8 mouse cellular contexts compared by ENCODE assay signal in the genomic region with DNA sequence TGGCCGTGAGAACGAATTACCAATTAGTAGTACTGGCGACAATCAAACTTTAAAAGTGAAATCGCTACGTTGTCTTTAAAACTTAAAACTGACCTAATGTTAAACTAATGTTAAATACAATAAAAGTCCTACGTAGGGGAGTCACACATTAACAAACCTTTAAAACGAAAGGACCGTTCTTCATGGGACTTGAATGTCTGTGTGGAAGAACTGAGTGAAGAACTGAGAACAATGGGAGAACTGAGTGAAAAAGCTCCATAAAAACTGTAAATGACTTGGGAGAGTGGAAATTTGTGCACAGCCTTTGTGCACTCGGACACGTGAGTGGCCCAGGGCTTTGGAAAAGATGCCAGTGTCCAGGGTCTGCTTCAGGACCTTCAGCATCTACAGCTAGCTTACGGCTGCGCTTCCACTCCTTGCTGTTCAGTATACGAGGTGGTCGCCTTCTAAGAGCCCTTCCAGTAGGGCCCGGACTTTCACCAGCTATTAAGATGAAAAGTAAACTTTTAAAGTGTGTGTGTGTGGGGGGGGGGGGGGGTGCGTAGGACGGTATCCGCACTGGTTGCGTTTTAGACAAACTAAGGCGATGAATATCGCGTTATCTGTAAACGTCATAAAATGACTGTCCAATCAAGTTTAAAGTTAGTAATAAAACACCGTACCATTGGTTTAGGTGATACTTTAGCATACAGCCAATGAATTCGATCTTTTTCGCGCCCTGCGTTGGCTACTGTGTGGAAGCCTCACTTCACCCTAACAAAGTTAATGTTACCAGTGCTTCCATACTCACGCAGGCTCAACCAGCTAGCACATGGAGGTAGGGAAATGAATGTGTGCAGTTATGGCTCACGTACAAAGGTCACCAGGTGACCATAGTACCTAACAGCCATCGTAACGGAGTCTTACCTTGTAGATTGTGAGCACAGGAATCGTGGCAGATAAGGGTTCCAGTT. TPM values are rescaled to one million over a fixed set of nuclear protein-coding genes. Genes with fewer than 3 reads are reported as not detected.
DNase-seq lines count a peak whose midpoint lies in the region; ATAC-seq and TF ChIP-seq lines count a peak whose summit lies in the region.

No protein-coding gene starts in this region.

- TF ChIP-seq POLR2A in embryonic fibroblast, embryonic 13.5 days (IDR thresholded peaks at IDR 0.05; ENCODE audit: low read depth, low read length): peak; percentile 98

- no peaks in the 10 kb centered on the region for H3K36me3 ChIP-seq in heart, embryonic 11.5 days (ENCODE audit: control insufficient read depth, insufficient read depth, low read length)
- H3K36me3 ChIP-seq in kidney, embryonic 15.5 days: no peaks in the 10 kb centered on the region
- no peaks in the 10 kb centered on the region for H3K36me3 ChIP-seq in limb, embryonic 15.5 days
- H3K36me3 ChIP-seq in midbrain, postnatal 0 days (ENCODE audit: insufficient read depth, low read length): no peaks in the 10 kb centered on the region

- no peaks in the 10 kb centered on the region for H3K27me3 ChIP-seq in heart, embryonic 11.5 days (ENCODE audit: control insufficient read depth, insufficient read depth, low read length)
- H3K27me3 ChIP-seq in kidney, embryonic 15.5 days: no peaks in the 10 kb centered on the region
- no peaks in the 10 kb centered on the region for H3K27me3 ChIP-seq in limb, embryonic 15.5 days
- H3K27me3 ChIP-seq in midbrain, postnatal 0 days (ENCODE audit: insufficient read depth, low read length): no peaks in the 10 kb centered on the region

- DNase-seq in B cell, adult 2 months: peak; percentile 73 to 76
- DNase-seq in brain, adult 2 months (ENCODE audit: low read depth, low spot score): peak; percentile 94
- peak; percentile 97 for DNase-seq in midbrain, postnatal 0 days (ENCODE audit: low spot score)
- DNase-seq in spleen, postnatal 14 days (ENCODE audit: low spot score in 2 of 2): peak; percentile 55 to 69

- H3K4me1 ChIP-seq in embryonic fibroblast, embryonic 13.5 days (ENCODE audit: control insufficient read depth, insufficient read depth, low read length): no peaks in the 10 kb centered on the region
- peaks cover 8% of the 10 kb centered on the region; the same call in 1 of the 2 replicates for H3K4me1 ChIP-seq in heart, embryonic 11.5 days (ENCODE audit: control insufficient read depth, insufficient read depth, low read length)
- peaks cover 24% of the 10 kb centered on the region for H3K4me1 ChIP-seq in kidney, embryonic 15.5 days
- peaks cover 28% of the 10 kb centered on the region for H3K4me1 ChIP-seq in limb, embryonic 15.5 days
- peaks cover 11% of the 10 kb centered on the region for H3K4me1 ChIP-seq in midbrain, postnatal 0 days (ENCODE audit: insufficient read depth, low read length)

- peak overlapping the region; percentile 97 for H3K4me2 ChIP-seq in heart, embryonic 11.5 days
- H3K4me2 ChIP-seq in kidney, embryonic 15.5 days: peak overlapping the region; percentile 74
- H3K4me2 ChIP-seq in limb, embryonic 15.5 days: peak overlapping the region; percentile 90
- H3K4me2 ChIP-seq in midbrain, postnatal 0 days (ENCODE audit: low read depth, low read length, poor library complexity, severe bottlenecking): peak overlapping the region; percentile 86

- peak overlapping the region; percentile 62 for H3K4me3 ChIP-seq in embryonic fibroblast, embryonic 13.5 days (ENCODE audit: insufficient read depth, low read length)
- H3K4me3 ChIP-seq in heart, embryonic 11.5 days (ENCODE audit: low read depth, low read length): peak overlapping the region; percentile 67
- H3K4me3 ChIP-seq in kidney, embryonic 15.5 days (replicated peaks): peak overlapping the region; percentile 52
- H3K4me3 ChIP-seq in limb, embryonic 15.5 days: peak overlapping the region; percentile 51
- H3K4me3 ChIP-seq in midbrain, postnatal 0 days (ENCODE audit: low read depth, low read length): peak overlapping the region; percentile 52

- peak; percentile 73 for ATAC-seq in heart, embryonic 11.5 days (replicated peaks; ENCODE audit: insufficient number of reproducible peaks, low FRiP score, low TSS enrichment)
- ATAC-seq in kidney, embryonic 15.5 days (replicated peaks; ENCODE audit: low FRiP score): peak; percentile 83
- peak; percentile 88 for ATAC-seq in limb, embryonic 15.5 days (ENCODE audit: insufficient number of reproducible peaks, low FRiP score, low TSS enrichment, low read depth)
- peak; percentile 94 for ATAC-seq in midbrain, postnatal 0 days (ENCODE audit: low FRiP score)

- no peak for TF ChIP-seq CTCF in embryonic fibroblast, embryonic 13.5 days (IDR thresholded peaks at IDR 0.05; ENCODE audit: borderline replicate concordance, insufficient read depth, low read length)
- TF ChIP-seq CTCF in midbrain, postnatal 0 days (IDR thresholded peaks at IDR 0.05): no peak

- WGBS in heart, embryonic 11.5 days (ENCODE audit: insufficient replicate concordance): 8% methylated on average over 33 of the region's 33 CpGs
- 4% methylated on average over 33 of the region's 33 CpGs for WGBS in kidney, embryonic 15.5 days
- WGBS in limb, embryonic 15.5 days: 4% methylated on average over 33 of the region's 33 CpGs
- 3% methylated on average over 33 of the region's 33 CpGs for WGBS in midbrain, postnatal 0 days

- H3K9me3 ChIP-seq in heart, embryonic 11.5 days (replicated peaks; ENCODE audit: control insufficient read depth, low read length): no peaks in the 10 kb centered on the region
- H3K9me3 ChIP-seq in kidney, embryonic 15.5 days (replicated peaks): no peaks in the 10 kb centered on the region
- no peaks in the 10 kb centered on the region for H3K9me3 ChIP-seq in limb, embryonic 15.5 days
- H3K9me3 ChIP-seq in midbrain, postnatal 0 days (ENCODE audit: low read length): no peaks in the 10 kb centered on the region

- H3K27ac ChIP-seq in embryonic fibroblast, embryonic 13.5 days (ENCODE audit: insufficient read depth, low read length): peak overlapping the region; percentile 63
- peak overlapping the region; percentile 96 for H3K27ac ChIP-seq in heart, embryonic 11.5 days (ENCODE audit: low read depth, low read length)
- peak overlapping the region; percentile 98 for H3K27ac ChIP-seq in kidney, embryonic 15.5 days
- H3K27ac ChIP-seq in limb, embryonic 15.5 days: peak overlapping the region; percentile 95
- peak overlapping the region; percentile 34; the same call in 1 of the 2 replicates for H3K27ac ChIP-seq in midbrain, postnatal 0 days (ENCODE audit: low read depth, low read length)

- peak overlapping the region; percentile 93 for H3K9ac ChIP-seq in heart, embryonic 11.5 days (ENCODE audit: low read depth, low read length)
- H3K9ac ChIP-seq in kidney, embryonic 15.5 days: peak overlapping the region; percentile 85
- H3K9ac ChIP-seq in limb, embryonic 15.5 days: peak overlapping the region; percentile 76
- H3K9ac ChIP-seq in midbrain, postnatal 0 days (replicated peaks; ENCODE audit: low read length, poor library complexity, severe bottlenecking): peak overlapping the region; percentile 51

RNA-seq across cellular contexts. Expression of a gene that starts 1.3 kb away (rescaled TPM):
- polyA plus RNA-seq in embryonic fibroblast, embryonic 13.5 days (2011; ENCODE audit: insufficient read length, low read depth, missing spikeins): 2.3 and 7.8 TPM in 2 replicates
- 5.9 and 10.8 TPM in 2 replicates for polyA plus RNA-seq in heart, embryonic 11.5 days (2014; fragmentation: Nextera tagmentation; extraction: Ambion mirVana)
- 24.0 and 28.9 TPM in 2 replicates for polyA plus RNA-seq in kidney, embryonic 15.5 days (2015; fragmentation: Nextera tagmentation; extraction: Ambion mirVana)
- 21.1 and 23.5 TPM in 2 replicates for polyA plus RNA-seq in limb, embryonic 15.5 days (2015; fragmentation: Nextera tagmentation; extraction: Ambion mirVana)
- total RNA-seq in midbrain, postnatal 0 days (2014; rRNA removed): 54.7 and 116 TPM in 2 replicates
- polyA plus RNA-seq in midbrain, postnatal 0 days (2015; fragmentation: Nextera tagmentation; extraction: Ambion mirVana): 2.0 TPM in 2 replicates

RNA-seq across cellular contexts. Expression of a gene that starts 4.1 kb away (rescaled TPM):
- polyA plus RNA-seq in embryonic fibroblast, embryonic 13.5 days (2011; ENCODE audit: insufficient read length, low read depth, missing spikeins): 4.3 and 8.6 TPM in 2 replicates
- 107 and 123 TPM in 2 replicates for polyA plus RNA-seq in heart, embryonic 11.5 days (2014; fragmentation: Nextera tagmentation; extraction: Ambion mirVana)
- 134 and 151 TPM in 2 replicates for polyA plus RNA-seq in kidney, embryonic 15.5 days (2015; fragmentation: Nextera tagmentation; extraction: Ambion mirVana)
- polyA plus RNA-seq in limb, embryonic 15.5 days (2015; fragmentation: Nextera tagmentation; extraction: Ambion mirVana): 81.7 and 109 TPM in 2 replicates
- 282 and 525 TPM in 2 replicates for total RNA-seq in midbrain, postnatal 0 days (2014; rRNA removed)
- polyA plus RNA-seq in midbrain, postnatal 0 days (2015; fragmentation: Nextera tagmentation; extraction: Ambion mirVana): 8.2 and 10.0 TPM in 2 replicates

RNA-seq across cellular contexts. Expression of a gene that starts 7.9 kb away (rescaled TPM):
- polyA plus RNA-seq in embryonic fibroblast, embryonic 13.5 days (2011; ENCODE audit: insufficient read length, low read depth, missing spikeins): not detected in 2 replicates
- 3.3 and 6.2 TPM in 2 replicates for polyA plus RNA-seq in heart, embryonic 11.5 days (2014; fragmentation: Nextera tagmentation; extraction: Ambion mirVana)
- 7.2 and 7.4 TPM in 2 replicates for polyA plus RNA-seq in kidney, embryonic 15.5 days (2015; fragmentation: Nextera tagmentation; extraction: Ambion mirVana)
- polyA plus RNA-seq in limb, embryonic 15.5 days (2015; fragmentation: Nextera tagmentation; extraction: Ambion mirVana): 3.5 and 4.6 TPM in 2 replicates
- 145 and 318 TPM in 2 replicates for total RNA-seq in midbrain, postnatal 0 days (2014; rRNA removed)
- not detected in 2 replicates for polyA plus RNA-seq in midbrain, postnatal 0 days (2015; fragmentation: Nextera tagmentation; extraction: Ambion mirVana)

RNA-seq across cellular contexts. Expression of a gene that starts 8.2 kb away (rescaled TPM):
- polyA plus RNA-seq in embryonic fibroblast, embryonic 13.5 days (2011; ENCODE audit: insufficient read length, low read depth, missing spikeins): 1.0 TPM in 1 of 2 replicates, not detected in the other
- 1.5 TPM in 1 of 2 replicates, not detected in the other for polyA plus RNA-seq in heart, embryonic 11.5 days (2014; fragmentation: Nextera tagmentation; extraction: Ambion mirVana)
- 1.8 and 3.8 TPM in 2 replicates for polyA plus RNA-seq in kidney, embryonic 15.5 days (2015; fragmentation: Nextera tagmentation; extraction: Ambion mirVana)
- polyA plus RNA-seq in limb, embryonic 15.5 days (2015; fragmentation: Nextera tagmentation; extraction: Ambion mirVana): 1.00 TPM in 1 of 2 replicates, not detected in the other
- total RNA-seq in midbrain, postnatal 0 days (2014; rRNA removed): 41.9 and 77.2 TPM in 2 replicates
- 0.48 and 0.76 TPM in 2 replicates for polyA plus RNA-seq in midbrain, postnatal 0 days (2015; fragmentation: Nextera tagmentation; extraction: Ambion mirVana)

RNA-seq across cellular contexts. Expression of a gene that starts 25.2 kb away (rescaled TPM):
- polyA plus RNA-seq in embryonic fibroblast, embryonic 13.5 days (2011; ENCODE audit: insufficient read length, low read depth, missing spikeins): 2.4 and 9.6 TPM in 2 replicates
- 1.6 and 2.0 TPM in 2 replicates for polyA plus RNA-seq in heart, embryonic 11.5 days (2014; fragmentation: Nextera tagmentation; extraction: Ambion mirVana)
- polyA plus RNA-seq in kidney, embryonic 15.5 days (2015; fragmentation: Nextera tagmentation; extraction: Ambion mirVana): 2.2 and 6.0 TPM in 2 replicates
- 4.2 TPM in 1 of 2 replicates, not detected in the other for polyA plus RNA-seq in limb, embryonic 15.5 days (2015; fragmentation: Nextera tagmentation; extraction: Ambion mirVana)
- total RNA-seq in midbrain, postnatal 0 days (2014; rRNA removed): 212 and 326 TPM in 2 replicates
- not detected in 2 replicates for polyA plus RNA-seq in midbrain, postnatal 0 days (2015; fragmentation: Nextera tagmentation; extraction: Ambion mirVana)

Comparison
In these comparisons a context has a peak if more than half of its experiments do, and no peak if none do; other contexts are left out.
1. Peak in every context shown above with its lines: DNase-seq, ATAC-seq, H3K4me3 ChIP-seq and H3K27ac ChIP-seq.
2. H3K27ac ChIP-seq: peak in every context shown above with its lines; median percentile 98 in kidney, embryonic 15.5 days; 96 in heart, embryonic 11.5 days; 95 in limb, embryonic 15.5 days; 63 in embryonic fibroblast, embryonic 13.5 days; 34 in midbrain, postnatal 0 days.